Mouse (Mus musculus): ENCODE data around the gene Svopl. TPM values are rescaled to one million over a fixed set of nuclear protein-coding genes. Genes with fewer than 3 reads are reported as not detected.

Gene Svopl
- 0.60 and 0.74 TPM in 2 replicates for polyA plus RNA-seq (2015; fragmentation: Nextera tagmentation; extraction: Ambion mirVana)

GRCm38 (mm10) chr6:38046838-38047237 is at the start of gene Svopl:
TSS of gene Svopl (minus strand) at chr6:38046996.

Other genes with a start within 250 kb of the Svopl start
- 6.7 and 7.5 TPM in 2 replicates for gene Trim24, start 176.2 kb downstream of the Svopl start, polyA plus RNA-seq (2015; fragmentation: Nextera tagmentation; extraction: Ambion mirVana)
- not detected in 2 replicates for gene Tmem213, start 62.3 kb upstream of the Svopl start, polyA plus RNA-seq (2015; fragmentation: Nextera tagmentation; extraction: Ambion mirVana)
- 0.34 and 0.47 TPM in 2 replicates for gene Atp6v0a4, start 77.6 kb upstream of the Svopl start, polyA plus RNA-seq (2015; fragmentation: Nextera tagmentation; extraction: Ambion mirVana)
- 0.23 and 0.44 TPM in 2 replicates for gene D630045J12Rik, start 207.0 kb upstream of the Svopl start, polyA plus RNA-seq (2015; fragmentation: Nextera tagmentation; extraction: Ambion mirVana)